Mouse (Mus musculus): ENCODE results near the gene Phf21b.
"Not testable (repeated sequence)": the region's sequence is repeated elsewhere in the genome, so short reads cannot be mapped to it uniquely, and the experiment has no call there.

DNA sequence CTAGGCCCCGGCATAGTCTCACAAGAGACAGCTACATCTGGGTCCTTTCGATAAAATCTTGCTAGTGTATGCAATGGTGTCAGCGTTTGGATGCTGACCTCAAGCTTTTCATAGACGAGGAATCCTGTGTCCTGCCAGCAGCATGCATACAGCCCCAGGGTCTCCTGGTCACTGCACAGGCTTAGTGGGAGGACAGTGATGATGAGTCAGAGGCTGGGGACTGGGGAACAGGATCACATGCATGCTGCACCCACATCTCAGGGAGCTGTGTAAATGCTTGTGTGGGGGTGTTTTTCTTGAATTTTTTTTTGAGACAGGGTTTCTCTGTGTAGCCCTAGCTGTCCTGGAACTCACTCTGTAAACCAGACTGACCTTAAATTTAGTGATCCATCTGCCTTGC lies 87.3 kb downstream of the Phf21b start:
- not testable (repeated sequence) for TF ChIP-seq CTCF (conservative IDR thresholded peaks at IDR 0.05; ENCODE audit: insufficient read depth, insufficient read length, low read depth, low read length); POLR2A (IDR thresholded peaks at IDR 0.05; ENCODE audit: low read depth, low read length)

All from kidney, adult 2 months (tissue).